Mouse (Mus musculus) heart, embryonic 12.5 days (tissue): ENCODE measurements around the gene Cab39. TPM values are rescaled to one million over a fixed set of nuclear protein-coding genes. Genes with fewer than 3 reads are reported as not detected.

Experiments used
- ATAC-seq: fragments of 200-750 bp; cut with Nextera tagmentation; 2 replicates; pipeline ENCODE4 v1.8.0; 2017; ENCODE audit warnings: moderate TSS enrichment, moderate library complexity; ENCODE audit not compliant: insufficient number of reproducible peaks, low FRiP score
- H3K27ac ChIP-seq: fragments of 300-500 bp; sonication (generic); 2 replicates; pipeline ENCODE4 v1.5.1; 2016; ENCODE audit warnings: mild to moderate bottlenecking, moderate library complexity; ENCODE audit not compliant: poor library complexity, severe bottlenecking
- H3K27me3 ChIP-seq: fragments of 300-500 bp; sonication (generic); replicated peaks from 2 replicates; pipeline ENCODE4 v1.6.1; 2016; ENCODE audit warnings: mild to moderate bottlenecking, moderate library complexity
- H3K36me3 ChIP-seq: fragments of 300-500 bp; sonication (generic); 2 replicates; pipeline ENCODE4 v1.6.1; 2016; ENCODE audit warnings: mild to moderate bottlenecking, moderate library complexity
- H3K4me1 ChIP-seq: fragments of 300-500 bp; sonication (generic); replicated peaks from 2 replicates; pipeline ENCODE4 v1.6.1; 2016; ENCODE audit warnings: mild to moderate bottlenecking
- H3K4me2 ChIP-seq: fragments of 300-500 bp; sonication (generic); 2 replicates; pipeline ENCODE4 v1.6.1; 2016; ENCODE audit warnings: mild to moderate bottlenecking, moderate library complexity
- H3K4me3 ChIP-seq: fragments of 300-500 bp; sonication (generic); 2 replicates; pipeline ENCODE4 v1.5.1; 2016; ENCODE audit warnings: mild to moderate bottlenecking
- H3K9ac ChIP-seq: fragments of 300-500 bp; sonication (generic); 2 replicates; pipeline ENCODE4 v1.6.1; 2016; ENCODE audit warnings: mild to moderate bottlenecking, moderate library complexity
- H3K9me3 ChIP-seq: fragments of 300-500 bp; sonication (generic); replicated peaks from 2 replicates; pipeline ENCODE4 v1.6.1; 2016; ENCODE audit warnings: mild to moderate bottlenecking, moderate library complexity
- WGBS: fragments of 180-500 bp; shearing (Covaris S2); methylation state at CpG from one replicate; pipeline ENCODE4 v1.1.7; 2016; 5-methylcytosine and 5-hydroxymethylcytosine counted together
- polyA plus RNA-seq: library from polyadenylated mRNA; unstranded; fragments of >200 nt; fragmentation: Nextera tagmentation; extraction: Ambion mirVana; gene quantifications from 2 replicates; pipeline ENCODE4 v1.2.1, GENCODE M21; 2016

Gene Cab39
- polyA plus RNA-seq, 1 experiment from 2014 or later, result 39.8 TPM

GRCm38 (mm10) chr1:85887221-85887620 lies 94.0 kb downstream of the Cab39 start:
- Histone ChIP-seq H3K4me1 (no peaks in the 10 kb centered on the region), H3K9me3 (peaks cover 15% of the 10 kb centered on the region), H3K9ac (no peak overlapping the region), H3K4me3 (no peak overlapping the region), H3K36me3 (no peaks in the 10 kb centered on the region), H3K4me2 (no peak overlapping the region), H3K27ac (no peak overlapping the region), H3K27me3 (no peaks in the 10 kb centered on the region)
- 80% methylated on average over 7 of the region's 7 CpGs for WGBS
- ATAC-seq, result no peak

- Histone ChIP-seq H3K36me3 (no peaks in the 10 kb centered on the region), H3K9ac (peak within 1 kb of the TSS; percentile 86), H3K9me3 (no peaks in the 10 kb centered on the region), H3K27ac (peak within 1 kb of the TSS; percentile 90), H3K4me2 (peak within 1 kb of the TSS; percentile 72), H3K4me1 (peaks cover 43% of the 10 kb centered on the region), H3K4me3 (peak within 1 kb of the TSS; percentile 89), H3K27me3 (no peaks in the 10 kb centered on the region)
- 2% methylated on average over 35 of the region's 35 CpGs for WGBS
- ATAC-seq, result peak; percentile 82
These were observed 101.0 kb downstream of the Cab39 start, which contains the start of gene Itm2c for GRCm38 (mm10) chr1:85894231-85894747. Itm2c (plus strand) TSS chr1:85894281.

GRCm38 (mm10) chr1:85894748-85895360 lies 101.6 kb downstream of the Cab39 start:
- 2% methylated on average over 30 of the region's 30 CpGs for WGBS
- H3K4me1 ChIP-seq, result peaks cover 48% of the 10 kb centered on the region

GRCm38 (mm10) chr1:85895391-85895837 lies 102.2 kb downstream of the Cab39 start:
- ATAC-seq, result peak; percentile 78
- Histone ChIP-seq H3K27ac (peak overlapping the region; percentile 90), H3K4me2 (peak overlapping the region; percentile 72), H3K9ac (peak overlapping the region; percentile 86), H3K27me3 (no peaks in the 10 kb centered on the region), H3K9me3 (no peaks in the 10 kb centered on the region), H3K4me3 (peak overlapping the region; percentile 89), H3K36me3 (no peaks in the 10 kb centered on the region), H3K4me1 (peaks cover 53% of the 10 kb centered on the region)
- 2% methylated on average over 15 of the region's 15 CpGs for WGBS

More at GRCm38 (mm10) chr1:85894748-85895360, 101.6 kb downstream of the Cab39 start:
- Histone ChIP-seq H3K9me3 (no peaks in the 10 kb centered on the region), H3K36me3 (no peaks in the 10 kb centered on the region), H3K27me3 (no peaks in the 10 kb centered on the region), H3K4me2 (peak overlapping the region; percentile 72), H3K4me3 (peak overlapping the region; percentile 89), H3K9ac (peak overlapping the region; percentile 86), H3K27ac (peak overlapping the region; percentile 90)
- peak; percentile 48 for ATAC-seq

- WGBS, result 76% methylated on average over 5 of the region's 5 CpGs
- Histone ChIP-seq H3K9ac (peak overlapping the region; percentile 86; the same call in 1 of the 2 replicates), H3K4me1 (peaks cover 60% of the 10 kb centered on the region)
These were observed 102.9 kb downstream of the Cab39 start for GRCm38 (mm10) chr1:85896110-85896509.

GRCm38 (mm10) chr1:85896781-85897700 lies 103.8 kb downstream of the Cab39 start:
- 0 out of 2 replicates have a peak overlapping the region, but pooled peaks have one; percentile 5 for H3K4me3 ChIP-seq
- peak overlapping the region; percentile 90 for H3K27ac ChIP-seq
- ATAC-seq, result no peak
- H3K27me3 ChIP-seq, result no peaks in the 10 kb centered on the region
- WGBS, result 43% methylated on average over 12 of the region's 12 CpGs
- H3K9me3 ChIP-seq, result no peaks in the 10 kb centered on the region
- H3K4me2 ChIP-seq, result peak overlapping the region; percentile 72
- H3K9ac ChIP-seq, result no peak overlapping the region
- no peaks in the 10 kb centered on the region for H3K36me3 ChIP-seq
- H3K4me1 ChIP-seq, result peaks cover 70% of the 10 kb centered on the region

More at GRCm38 (mm10) chr1:85896110-85896509, 102.9 kb downstream of the Cab39 start:
- Histone ChIP-seq H3K9me3 (no peaks in the 10 kb centered on the region), H3K4me2 (peak overlapping the region; percentile 72), H3K36me3 (no peaks in the 10 kb centered on the region), H3K4me3 (peak overlapping the region; percentile 89), H3K27ac (peak overlapping the region; percentile 90; the same call in 1 of the 2 replicates), H3K27me3 (no peaks in the 10 kb centered on the region)
- no peak for ATAC-seq

- 49% methylated on average over 8 of the region's 8 CpGs for WGBS
- Histone ChIP-seq H3K27me3 (no peaks in the 10 kb centered on the region), H3K4me2 (peak overlapping the region; percentile 72), H3K9me3 (no peaks in the 10 kb centered on the region), H3K4me1 (peaks cover 81% of the 10 kb centered on the region), H3K9ac (peak overlapping the region; percentile 45; the same call in 1 of the 2 replicates), H3K36me3 (peaks cover 4% of the 10 kb centered on the region), H3K27ac (peak overlapping the region; percentile 29), H3K4me3 (no peak overlapping the region)
- no peak for ATAC-seq
These were observed 104.9 kb downstream of the Cab39 start for GRCm38 (mm10) chr1:85897901-85898760.

- Histone ChIP-seq H3K9me3 (no peaks in the 10 kb centered on the region), H3K27ac (peak overlapping the region; percentile 29; the same call in 1 of the 2 replicates), H3K4me1 (peaks cover 82% of the 10 kb centered on the region), H3K4me3 (no peak overlapping the region), H3K27me3 (no peaks in the 10 kb centered on the region), H3K36me3 (peaks cover 11% of the 10 kb centered on the region), H3K9ac (peak overlapping the region; percentile 45; the same call in 1 of the 2 replicates), H3K4me2 (peak overlapping the region; percentile 72; the same call in 1 of the 2 replicates)
- no peak for ATAC-seq
- WGBS, result 60% methylated on average over 12 of the region's 12 CpGs
These were observed 105.6 kb downstream of the Cab39 start for GRCm38 (mm10) chr1:85898761-85899387.

GRCm38 (mm10) chr1:85899388-85899761 lies 106.1 kb downstream of the Cab39 start:
- ATAC-seq, result no peak
- Histone ChIP-seq H3K4me1 (peaks cover 79% of the 10 kb centered on the region), H3K4me3 (no peak overlapping the region), H3K36me3 (peaks cover 16% of the 10 kb centered on the region), H3K4me2 (peak overlapping the region; percentile 3; the same call in 1 of the 2 replicates), H3K27ac (no peak overlapping the region), H3K9me3 (no peaks in the 10 kb centered on the region), H3K9ac (no peak overlapping the region), H3K27me3 (no peaks in the 10 kb centered on the region)
